Mouse (Mus musculus) layer of hippocampus, postnatal 10 days (tissue): ENCODE measurements around the gene Apeh. TPM values are rescaled to one million over a fixed set of nuclear protein-coding genes. Genes with fewer than 3 reads are reported as not detected.
A peak's percentile ranks its signal among the peaks of the same experiment; 100 is the strongest.

Source experiments
- DNase-seq, 2 experiments: peaks; one replicate each; pipeline ENCODE4 v3.0.0; 2021; ENCODE audit warnings: low spot score in 2 of 2
- total RNA-seq, 2 experiments: library from RNA; stranded (reverse); gene quantifications; 2 replicates each; pipeline ENCODE4 v1.2.3; 2021

Gene Apeh
- total RNA-seq, 2 experiments from 2014 or later = 41.0 to 46.7 TPM

DNA sequence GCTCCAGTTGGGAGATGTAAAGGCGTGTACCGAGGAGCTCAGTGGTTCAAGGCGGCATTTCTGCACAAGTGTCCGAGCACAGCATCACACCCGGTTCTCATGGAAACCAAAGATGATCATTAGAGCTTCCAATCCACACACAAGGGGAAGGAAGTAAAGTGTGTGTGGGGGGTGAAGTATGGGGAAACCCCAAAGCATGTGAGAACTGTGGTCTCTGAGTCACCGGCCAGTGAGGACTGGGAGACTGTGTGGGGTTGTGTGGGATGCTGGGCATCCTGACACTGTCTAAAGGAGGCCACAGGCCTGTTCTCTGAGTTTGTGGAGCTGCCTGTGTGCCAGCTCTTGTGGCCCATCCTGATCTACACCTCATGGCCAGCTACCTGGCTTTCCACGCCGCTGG, 26.3 kb upstream of the Apeh start:
- no peak for DNase-seq

GRCm38 (mm10) chr9:108119891-108120411, 25.5 kb upstream of the Apeh start:
- no peak for DNase-seq

- peak in 1 of 2 experiments; percentile 15 for DNase-seq
These were observed 22.7 kb upstream of the Apeh start for GRCm38 (mm10) chr9:108117143-108117542.

- no peak for DNase-seq
These were observed 21.1 kb upstream of the Apeh start for GRCm38 (mm10) chr9:108115290-108116077.

- DNase-seq = no peak
These were observed 18.4 kb upstream of the Apeh start for GRCm38 (mm10) chr9:108112719-108113340.

GRCm38 (mm10) chr9:108111593-108112121, 17.3 kb upstream of the Apeh start:
- DNase-seq = peak in 1 of 2 experiments; percentile 15

GRCm38 (mm10) chr9:108111101-108111592, 16.7 kb upstream of the Apeh start:
- DNase-seq = peak in 1 of 2 experiments; percentile 29

- DNase-seq = no peak
These were observed 15.8 kb upstream of the Apeh start for GRCm38 (mm10) chr9:108110160-108110559.

DNA sequence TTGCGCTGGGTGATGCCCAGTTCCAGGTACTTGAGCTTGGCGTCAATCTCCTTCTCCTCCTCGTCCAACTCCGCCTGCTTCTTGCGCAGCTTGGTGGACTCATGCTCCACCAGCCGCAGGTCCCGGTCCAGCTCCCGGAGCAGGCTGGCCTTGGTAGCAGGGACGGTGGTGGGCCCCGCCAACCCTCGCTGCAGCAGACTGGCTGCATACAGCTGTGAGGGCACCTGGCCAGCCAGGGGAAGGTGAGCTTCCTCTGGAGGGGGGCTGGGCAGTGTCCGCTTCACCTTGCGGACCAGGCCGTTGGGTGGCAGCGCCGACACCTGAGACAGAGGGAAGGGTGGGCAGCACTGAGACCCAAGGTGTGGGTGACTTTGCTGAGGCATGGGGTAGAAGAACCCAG, 13.5 kb upstream of the Apeh start:
- DNase-seq = no peak

GRCm38 (mm10) chr9:108106090-108106489, 11.7 kb upstream of the Apeh start:
- no peak for DNase-seq

- no peak for DNase-seq
These were observed 11.1 kb upstream of the Apeh start for GRCm38 (mm10) chr9:108105549-108105863.

DNA sequence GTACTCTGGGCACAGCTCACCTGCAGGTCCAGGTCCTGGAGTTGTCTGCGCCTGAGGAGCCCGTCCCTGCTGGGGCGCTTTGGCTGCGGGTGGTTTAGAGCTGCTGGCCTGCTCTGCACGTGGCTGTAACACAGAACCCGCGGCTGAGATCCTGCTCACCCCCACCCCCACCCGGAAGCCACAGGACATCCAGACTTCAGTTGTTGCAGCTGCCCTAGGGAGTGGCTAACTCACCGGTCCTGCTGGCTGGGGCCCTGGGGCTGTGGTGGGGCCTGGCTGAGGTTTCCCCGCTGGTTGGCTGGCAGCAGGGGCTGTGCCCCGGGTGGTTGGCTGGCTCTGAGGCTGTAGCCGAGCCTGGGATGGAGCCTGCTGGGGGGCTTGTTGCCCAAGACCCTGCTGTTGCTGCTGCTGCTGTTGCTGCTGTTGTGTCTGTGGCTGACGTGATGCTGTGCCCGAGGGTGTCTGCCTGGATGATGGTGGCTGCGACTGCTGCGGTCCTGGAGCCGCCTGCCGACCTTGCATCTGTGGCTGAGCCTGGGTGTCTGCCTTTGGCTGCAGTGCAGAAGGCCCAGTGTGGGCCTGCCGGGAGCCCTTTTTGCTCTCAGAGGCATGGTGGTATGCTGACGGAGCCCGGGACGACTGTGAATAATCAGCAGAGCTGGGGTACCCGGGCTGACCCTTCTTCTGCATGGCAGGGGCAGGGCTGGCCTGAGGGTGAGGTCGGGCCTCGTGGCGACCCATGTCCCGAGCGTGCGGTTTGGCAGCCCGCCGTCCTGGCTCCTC, 10.6 kb upstream of the Apeh start:
- no peak for DNase-seq

DNA sequence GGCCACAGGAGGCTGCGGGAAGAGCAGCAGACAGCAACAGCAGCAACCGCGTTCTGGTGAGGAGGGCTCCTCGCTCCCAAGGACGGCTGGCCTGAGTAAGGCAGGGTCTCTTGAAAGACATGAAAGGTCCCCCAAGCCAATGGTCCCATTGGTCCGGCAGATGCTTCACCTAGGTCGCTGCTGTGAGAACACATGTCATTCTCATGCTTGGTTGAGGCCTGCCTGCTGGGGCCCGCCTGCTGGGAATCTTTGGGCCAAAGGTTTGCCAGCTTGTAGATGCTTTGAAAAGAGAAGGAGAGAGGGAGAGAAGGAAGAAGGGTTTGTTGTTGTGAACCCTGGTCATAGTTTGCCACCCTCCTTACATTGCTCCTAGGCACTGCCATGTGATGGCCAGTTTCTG, 5.2 kb upstream of the Apeh start:
- DNase-seq = no peak

- no peak for DNase-seq
These were observed 1.7 kb upstream of the Apeh start for GRCm38 (mm10) chr9:108095949-108096712.

DNA sequence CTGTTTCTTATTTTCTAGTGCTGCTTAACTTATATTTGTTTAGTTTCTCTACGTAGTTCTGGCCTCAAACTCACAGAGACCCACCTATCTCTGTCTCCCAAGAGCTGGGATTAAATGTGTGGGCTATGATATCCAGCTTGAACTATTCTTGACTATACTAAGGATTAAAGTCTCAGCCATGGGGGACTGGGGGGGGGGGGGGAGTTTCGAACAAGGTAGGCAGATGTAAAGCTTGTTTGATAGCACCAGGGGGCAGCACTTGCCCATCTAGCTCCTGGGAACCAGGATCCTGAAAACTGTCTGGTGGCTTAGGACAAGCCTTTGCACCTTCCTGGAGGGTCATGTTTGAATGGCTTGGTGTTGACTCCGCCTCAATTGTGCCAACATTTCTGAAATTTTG, 1.1 kb upstream of the Apeh start:
- peak; percentile 67 to 75 for DNase-seq

- peak in 1 of 2 experiments; percentile 54 for DNase-seq
These were observed 599 bp upstream of the Apeh start for GRCm38 (mm10) chr9:108094998-108095411.

DNA sequence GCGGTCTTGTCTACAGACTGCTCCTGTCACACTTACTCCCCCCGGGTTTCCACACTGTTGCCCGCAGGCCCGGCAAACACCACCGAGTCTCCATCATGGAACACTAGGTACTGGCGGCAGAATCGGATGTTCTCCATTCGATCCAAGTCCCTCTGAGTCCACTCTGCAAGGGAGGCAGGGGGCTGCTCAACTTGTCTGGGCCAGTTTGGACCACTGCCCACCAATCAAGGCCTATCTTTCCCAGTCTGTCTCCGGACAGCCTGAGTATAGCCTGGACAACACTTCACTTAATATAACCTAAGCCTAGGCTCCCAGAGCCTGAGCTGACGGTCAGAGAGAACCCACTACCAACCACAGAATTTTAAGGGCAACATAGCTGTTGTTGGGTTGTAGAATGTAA, 820 bp downstream of the Apeh start:
- DNase-seq = no peak

DNA sequence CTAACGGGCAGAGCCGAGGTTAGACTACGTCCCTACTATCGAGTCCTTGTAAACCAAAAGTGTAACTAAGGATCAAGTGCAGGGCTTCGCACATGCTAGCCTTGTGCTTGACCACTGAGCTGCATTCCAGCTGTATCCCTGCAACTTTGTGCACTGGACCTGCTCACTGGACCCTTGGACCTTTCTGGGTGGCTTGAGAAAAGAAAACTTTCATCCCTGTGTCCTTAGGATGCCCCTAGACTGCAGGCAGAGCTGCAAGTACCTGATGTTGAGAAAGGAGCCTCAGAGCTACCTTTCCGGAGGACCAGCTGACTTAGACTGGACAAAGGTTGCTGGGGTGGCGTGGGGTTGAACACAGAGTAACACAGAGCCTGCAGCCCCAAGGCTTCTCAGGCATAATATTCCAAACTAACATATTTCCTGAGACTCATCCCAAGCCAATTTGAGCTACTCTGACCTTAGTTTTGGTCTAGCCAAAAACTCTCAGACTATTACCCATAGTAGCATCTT, 3.7 kb downstream of the Apeh start:
- no peak for DNase-seq

GRCm38 (mm10) chr9:108085261-108085660, 9.1 kb downstream of the Apeh start:
- no peak for DNase-seq

DNA sequence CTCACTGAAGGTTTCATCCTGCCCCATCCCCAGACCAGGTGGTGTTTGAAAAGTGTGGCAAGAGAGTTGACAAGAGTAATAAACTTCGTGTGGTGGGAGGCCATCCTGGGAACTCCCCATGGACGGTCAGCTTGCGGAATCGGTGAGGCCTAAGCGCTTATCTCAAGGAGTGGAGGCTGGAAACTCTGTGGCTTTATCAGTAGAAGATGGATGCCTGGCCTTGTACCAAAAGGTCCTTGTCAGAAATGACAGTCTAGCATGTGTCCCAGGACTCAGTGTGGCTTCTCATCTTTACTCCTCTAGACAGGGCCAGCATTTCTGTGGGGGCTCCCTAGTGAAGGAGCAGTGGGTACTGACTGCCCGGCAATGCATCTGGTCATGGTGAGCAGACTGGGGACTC, 10.8 kb downstream of the Apeh start:
- DNase-seq = no peak
